Mouse (Mus musculus): ENCODE measurements around the gene Cct5. TPM values are rescaled to one million over a fixed set of nuclear protein-coding genes. Genes with fewer than 3 reads are reported as not detected.

The Cct5 gene
- 57.2 TPM for polyA plus RNA-seq (2015; fragmentation: Illumina TruSeq; extraction: RNeasy Lipid Tissue Mini Kit (QIAGEN cat#74804); ENCODE audit: insufficient read depth, low read depth, low replicate concordance)

DNA sequence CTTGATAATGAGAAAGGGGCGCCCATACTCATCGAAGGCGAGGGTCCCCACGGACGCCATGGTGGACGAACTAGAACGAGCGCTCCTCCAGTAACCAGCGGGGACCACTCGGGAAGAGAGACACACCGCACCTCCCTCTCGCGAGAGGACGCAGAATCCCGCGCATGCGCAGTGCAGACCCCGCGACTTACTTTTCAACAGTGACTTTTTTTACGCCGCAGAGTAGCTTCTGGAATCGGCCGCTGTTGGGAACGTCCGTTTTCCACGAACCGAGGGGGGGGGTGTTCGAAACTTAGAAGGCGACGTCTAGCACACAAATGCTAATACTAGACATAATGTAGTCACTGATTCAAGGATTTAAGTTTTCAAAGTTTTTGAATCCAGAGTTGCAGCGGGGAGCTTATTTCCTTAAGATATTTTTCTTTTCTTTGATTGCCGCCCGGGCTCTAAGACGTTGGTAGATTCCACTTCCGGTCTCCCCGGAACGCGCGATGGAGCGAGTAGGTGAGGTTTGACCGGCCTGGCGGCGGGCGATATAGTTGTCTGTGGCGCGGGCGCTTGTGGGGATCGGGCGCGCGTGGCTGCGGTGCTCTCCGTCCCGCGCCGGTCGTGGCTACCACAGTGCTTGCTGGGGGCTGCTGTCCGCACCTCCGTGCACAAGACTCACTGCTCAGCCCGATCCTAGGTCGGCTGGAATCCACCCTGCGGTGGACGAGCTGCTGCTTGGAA is at the start of gene Cct5, which contains the start of gene Fam173b:
Gene Cct5 (minus strand): TSS at position 159 of the 729 bp plus-strand sequence.
Gene Fam173b (plus strand): TSS at position 207 of the 729 bp plus-strand sequence.

DNA sequence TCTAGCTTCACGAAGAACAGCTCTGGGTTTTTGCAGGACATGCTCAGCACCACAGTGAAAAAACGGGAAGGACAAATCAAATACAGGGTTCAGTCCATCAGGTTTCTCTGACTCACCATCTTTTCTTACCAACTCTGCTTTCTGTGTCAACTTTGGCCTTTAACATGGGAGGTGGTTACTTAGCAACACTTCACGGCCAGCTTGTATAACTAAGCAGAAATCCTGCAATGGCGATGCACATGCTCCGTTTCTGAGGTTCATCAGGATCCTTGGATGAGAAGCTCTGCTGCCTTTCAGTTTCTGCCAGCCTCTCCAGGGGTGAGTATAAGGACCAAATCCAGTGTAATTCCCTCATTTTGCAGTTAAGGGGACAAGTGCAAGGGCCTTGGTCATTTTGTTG is 36.4 kb downstream of the Cct5 start, which contains the start of gene Cmbl:
Gene Cmbl (plus strand): TSS at position 206 of the 400 bp plus-strand sequence.

Other genes with a start within 250 kb of the Cct5 start
- 1.7 TPM for gene Ankrd33b, start 234.1 kb downstream of the Cct5 start, polyA plus RNA-seq (2015; fragmentation: Illumina TruSeq; extraction: RNeasy Lipid Tissue Mini Kit (QIAGEN cat#74804); ENCODE audit: insufficient read depth, low read depth, low replicate concordance)
- gene Ropn1l, start 148.1 kb downstream of the Cct5 start, polyA plus RNA-seq (2015; fragmentation: Illumina TruSeq; extraction: RNeasy Lipid Tissue Mini Kit (QIAGEN cat#74804); ENCODE audit: insufficient read depth, low read depth, low replicate concordance) = not detected
- gene March6, start 70.8 kb downstream of the Cct5 start, polyA plus RNA-seq (2015; fragmentation: Illumina TruSeq; extraction: RNeasy Lipid Tissue Mini Kit (QIAGEN cat#74804); ENCODE audit: insufficient read depth, low read depth, low replicate concordance) = 7.6 TPM
- 3.5 TPM for gene Cmbl, start 36.4 kb downstream of the Cct5 start, polyA plus RNA-seq (2015; fragmentation: Illumina TruSeq; extraction: RNeasy Lipid Tissue Mini Kit (QIAGEN cat#74804); ENCODE audit: insufficient read depth, low read depth, low replicate concordance)
- gene Fam173b, start within 50 bp of the Cct5 start, polyA plus RNA-seq (2015; fragmentation: Illumina TruSeq; extraction: RNeasy Lipid Tissue Mini Kit (QIAGEN cat#74804); ENCODE audit: insufficient read depth, low read depth, low replicate concordance) = 5.0 TPM

All from pancreas, adult 10 weeks (tissue).